Mouse (Mus musculus) liver, adult 2 months (tissue): ENCODE results near the gene Btbd8.

Experiments
- CTCF ChIP-seq: fragments of 200-500 bp; IDR thresholded peaks from 2 replicates; pipeline ENCODE4 v1.5.1; 2011; ENCODE audit warnings: low read depth, low read length, control low read depth
- POLR2A ChIP-seq: fragments of 200-500 bp; IDR thresholded peaks from 2 replicates; pipeline ENCODE4 v1.6.1; 2011; ENCODE audit warnings: low read length, control low read depth; ENCODE audit not compliant: insufficient read depth; ENCODE audit errors: extremely low read depth

DNA sequence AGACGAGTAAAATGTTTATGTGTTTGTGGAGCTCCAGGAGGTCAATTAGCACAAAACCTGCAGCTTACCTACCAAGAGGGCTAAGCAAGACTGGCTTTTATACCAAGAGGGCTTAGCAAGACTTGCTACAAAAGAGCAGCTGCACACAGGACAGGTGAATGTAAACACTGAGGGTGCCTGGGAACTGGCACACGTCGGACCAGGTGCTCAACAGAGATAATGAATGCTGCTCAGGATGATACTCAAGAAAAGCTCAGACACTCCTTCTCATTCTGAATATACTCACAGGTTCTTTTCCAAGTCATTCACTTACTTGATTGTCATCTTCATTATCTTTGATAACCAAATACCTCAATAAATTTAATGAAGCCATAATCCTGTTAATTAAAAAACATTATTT lies 119.2 kb downstream of the Btbd8 start:
- no peak for TF ChIP-seq CTCF
- TF ChIP-seq POLR2A, result no peak
